Mouse (Mus musculus) neural tube, embryonic 10.5 days (tissue): ENCODE measurements around the gene Ipmk.
A peak's percentile ranks its signal among the peaks of the same experiment; 100 is the strongest.

Experiments used
- DNase-seq: peaks from one replicate; pipeline ENCODE4 v3.0.0-alpha.2; 2017; ENCODE audit warnings: low spot score; ENCODE audit errors: extremely low spot score

The Ipmk gene

DNA sequence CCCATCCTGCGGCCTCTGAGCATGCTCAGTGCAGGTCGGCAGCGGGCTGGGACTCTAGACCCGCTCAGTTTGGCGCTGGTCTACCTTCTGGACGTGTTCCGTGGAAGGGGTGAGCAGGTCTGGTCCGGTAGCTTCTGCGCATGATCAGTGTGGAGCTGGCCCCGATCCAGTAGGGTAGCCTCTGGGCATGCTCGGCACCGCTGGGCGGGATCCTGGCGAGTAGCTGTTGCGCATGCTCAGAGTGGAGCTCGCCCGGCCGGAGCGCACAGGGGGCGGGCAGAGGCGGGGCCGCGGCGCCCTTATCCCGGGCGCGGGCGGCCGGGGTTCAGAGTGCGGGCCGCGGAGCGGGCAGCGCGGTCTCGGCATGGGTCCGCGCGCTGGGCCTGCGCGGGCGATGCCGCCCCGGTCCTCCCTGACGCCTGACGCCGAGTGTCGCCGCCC is at the start of gene Ipmk:
TSS of gene Ipmk (plus strand) at position 255 of the 441 bp plus-strand sequence.
- DNase-seq: peak; percentile 98

DNA sequence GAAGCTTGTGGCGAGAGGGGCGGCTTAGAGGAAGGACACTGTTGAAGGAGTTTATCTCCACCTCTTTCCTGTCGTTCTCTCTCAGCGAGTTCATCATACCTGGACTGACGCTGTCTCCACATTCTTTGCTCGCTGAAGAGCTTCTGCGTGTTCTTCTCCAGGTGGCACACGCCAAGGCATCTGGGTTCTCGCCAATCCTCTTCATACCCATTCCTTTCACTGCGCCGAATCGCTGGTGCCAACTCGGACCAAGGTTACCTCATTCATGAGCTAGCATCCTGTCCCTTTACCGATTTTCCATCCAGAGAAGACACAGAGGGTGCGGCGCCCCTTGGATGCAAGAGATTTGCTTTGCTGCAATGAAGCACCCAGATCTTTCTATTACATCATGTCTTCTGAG is 47.4 kb upstream of the Ipmk start:
- DNase-seq: no peak

DNA sequence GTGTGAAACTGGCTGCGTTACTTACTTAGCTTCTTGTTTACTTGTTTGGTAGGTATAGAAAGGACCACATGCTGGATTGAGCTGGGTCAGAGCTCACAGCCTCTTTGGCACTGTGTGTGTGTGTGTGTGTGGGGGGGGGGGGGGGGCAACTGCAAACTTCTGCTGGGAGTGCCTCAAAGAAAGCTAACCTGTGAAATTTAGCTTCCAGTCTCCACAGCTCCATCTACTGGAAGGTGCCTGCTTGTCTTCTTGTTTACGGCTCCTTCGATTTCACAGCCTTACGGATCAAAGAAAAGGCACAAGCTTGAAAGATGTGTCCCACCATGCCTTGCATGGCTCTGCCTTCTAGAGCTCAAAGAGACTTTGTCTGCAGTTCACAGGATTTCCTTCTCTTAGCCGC is 45.1 kb upstream of the Ipmk start:
- DNase-seq: no peak

DNA sequence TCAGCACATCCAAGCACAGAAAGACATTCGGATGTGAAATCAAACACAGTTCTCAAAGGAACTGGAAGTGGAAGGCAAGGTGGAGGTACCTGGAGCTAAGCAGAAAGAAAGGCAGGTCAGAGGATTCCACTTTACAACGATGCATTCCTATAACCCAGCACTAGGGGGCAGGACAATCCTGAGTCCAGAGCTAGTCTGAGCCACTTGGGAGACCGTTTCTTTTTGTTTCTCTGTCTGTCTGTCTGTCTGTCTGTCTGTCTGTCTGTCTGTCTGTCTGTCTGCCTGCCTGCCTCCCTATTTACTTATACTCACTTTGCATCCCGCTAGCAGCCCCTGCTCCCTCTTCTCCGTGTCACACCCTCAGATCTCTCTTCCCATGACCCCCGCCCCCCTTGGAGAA is 41.4 kb upstream of the Ipmk start:
- peak; percentile 30 for DNase-seq

DNA sequence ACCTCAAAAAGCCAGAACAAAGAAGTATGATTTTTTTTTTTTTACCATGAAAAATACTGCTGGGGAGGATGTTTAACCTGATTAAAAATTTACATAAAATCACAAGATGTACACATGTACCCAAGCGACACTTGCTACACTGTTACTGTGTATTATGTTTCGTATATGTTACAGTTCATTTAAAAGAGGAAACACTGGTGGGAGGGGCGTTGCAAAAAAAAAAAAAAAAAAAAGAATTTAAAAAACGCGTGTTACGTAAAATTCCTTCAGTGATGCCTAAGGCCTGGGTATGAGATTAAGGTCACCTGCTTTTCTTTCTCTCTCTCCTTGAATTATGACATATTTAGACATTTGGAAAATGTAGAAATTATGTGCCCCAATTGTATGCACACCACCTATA is 40.8 kb upstream of the Ipmk start:
- no peak for DNase-seq

DNA sequence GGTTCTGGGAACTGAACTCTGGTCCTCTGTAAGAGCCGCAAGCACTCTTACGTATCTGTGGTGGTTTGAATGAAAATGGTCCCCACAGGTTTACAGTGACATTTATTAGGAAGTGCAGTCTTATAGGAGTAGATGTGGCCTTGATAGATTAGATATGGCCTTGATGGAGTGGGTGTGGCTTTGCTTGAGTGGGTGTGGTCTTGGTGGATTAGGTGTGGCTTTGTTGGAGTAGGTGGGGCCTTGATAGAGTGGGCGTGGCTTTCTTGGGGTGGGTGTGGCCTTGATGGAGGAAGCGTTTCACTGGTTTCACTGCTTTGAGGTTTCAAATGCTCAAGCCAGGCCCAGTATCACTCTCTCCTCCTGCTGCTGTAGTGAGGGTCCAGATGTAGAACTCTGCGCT is 39.4 kb upstream of the Ipmk start:
- DNase-seq: no peak

- DNase-seq: no peak
Measured at GRCm38 (mm10) chr10:71310288-71310687, 37.3 kb upstream of the Ipmk start.

DNA sequence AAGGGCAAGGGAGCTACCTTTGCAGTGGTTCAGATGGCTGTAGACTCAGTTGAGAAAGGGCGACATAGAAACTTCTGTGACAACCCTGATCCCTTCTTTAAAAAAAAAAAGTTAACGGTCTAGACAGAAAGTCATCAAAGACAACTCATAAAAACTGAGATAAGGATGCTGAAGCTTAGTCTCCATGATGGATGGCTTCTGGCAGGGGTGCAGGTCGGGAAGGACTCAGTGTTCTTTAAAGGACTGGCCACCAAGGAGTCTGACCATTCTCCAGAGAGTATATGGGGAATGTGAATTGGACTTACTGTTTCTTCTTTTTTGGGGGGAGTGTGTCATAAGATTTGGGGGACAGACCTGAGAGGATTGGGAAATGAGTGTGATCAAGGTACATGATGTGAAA is 33.0 kb upstream of the Ipmk start:
- DNase-seq: no peak

DNA sequence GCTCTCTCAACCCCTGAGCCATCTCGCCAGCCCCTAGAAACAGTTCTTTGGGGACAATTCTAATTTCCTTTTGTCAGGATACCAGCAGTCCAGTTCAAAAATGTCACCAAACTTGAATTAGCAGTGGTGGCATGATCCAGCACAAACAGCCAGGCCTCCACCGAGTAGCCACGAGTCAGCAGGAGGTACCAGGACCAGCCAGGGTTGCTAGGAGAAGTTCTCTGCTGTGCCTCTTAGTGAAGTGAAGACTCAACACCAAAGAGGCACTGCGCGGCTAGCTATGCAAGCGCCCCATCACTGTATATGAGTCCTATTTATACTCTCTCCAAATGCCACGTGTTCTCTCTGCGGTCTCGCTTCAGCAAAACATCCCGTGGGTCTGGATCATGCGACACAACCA is 31.5 kb upstream of the Ipmk start:
- DNase-seq: no peak

DNA sequence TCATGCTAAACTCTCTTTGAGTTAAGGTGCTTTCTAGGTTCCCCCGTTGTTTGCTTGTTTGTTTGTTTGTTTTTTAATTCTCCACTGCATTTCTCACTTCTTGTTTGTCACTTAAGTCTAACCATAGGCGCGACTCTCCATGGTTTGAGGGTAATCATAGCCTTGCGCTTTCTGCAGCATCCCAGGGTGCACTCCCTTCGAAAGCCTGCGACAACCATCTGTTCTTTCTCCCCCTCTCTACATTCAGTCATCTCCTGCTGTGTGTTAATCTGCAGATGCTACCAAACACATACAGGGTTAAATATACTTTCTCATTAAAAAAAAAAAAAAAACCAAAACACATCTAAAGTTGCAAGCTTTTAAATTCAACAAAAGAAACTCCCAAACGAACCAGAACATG is 31.1 kb upstream of the Ipmk start:
- DNase-seq: no peak

GRCm38 (mm10) chr10:71323669-71324068 is 23.9 kb upstream of the Ipmk start:
- DNase-seq: peak; percentile 11

DNA sequence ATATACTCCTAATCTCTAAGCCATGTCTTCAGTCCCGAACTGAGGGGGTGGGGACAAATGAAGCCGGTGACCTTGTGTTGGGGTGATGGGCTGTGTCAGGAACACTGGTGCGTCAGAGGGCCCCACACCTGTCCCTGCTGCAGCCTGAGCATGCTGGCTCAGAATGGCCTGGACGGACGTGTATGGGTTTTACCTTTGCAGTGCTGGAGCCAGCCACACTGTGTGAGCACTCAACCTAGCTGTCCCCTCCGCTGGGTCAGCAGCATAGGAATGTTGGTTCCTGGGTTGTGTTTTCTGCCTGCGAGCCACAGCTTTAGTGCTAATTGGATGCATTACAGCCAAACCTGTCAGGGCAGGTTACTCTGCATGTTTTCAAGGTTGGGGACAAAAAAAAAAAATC is 21.4 kb upstream of the Ipmk start:
- peak; percentile 11 for DNase-seq

DNA sequence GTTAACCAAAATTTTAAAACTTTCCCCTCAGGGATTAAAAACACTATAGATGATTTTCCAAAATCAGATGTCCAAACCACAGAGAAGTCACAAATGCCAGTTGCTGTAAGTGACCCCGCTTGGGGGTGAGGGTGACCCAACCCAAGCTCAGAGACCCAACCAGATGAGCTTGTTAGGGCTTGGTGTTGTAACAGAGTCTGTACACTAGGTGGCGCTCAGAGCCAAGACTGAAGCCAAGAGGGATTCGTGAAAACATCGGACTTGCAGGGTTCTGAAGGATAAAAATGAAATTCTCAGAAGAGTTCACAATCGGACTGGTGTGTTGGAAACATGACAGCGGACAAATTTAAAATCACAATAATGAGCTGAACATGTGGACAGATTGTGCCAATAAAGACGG is 20.8 kb upstream of the Ipmk start:
- DNase-seq: peak; percentile 73

DNA sequence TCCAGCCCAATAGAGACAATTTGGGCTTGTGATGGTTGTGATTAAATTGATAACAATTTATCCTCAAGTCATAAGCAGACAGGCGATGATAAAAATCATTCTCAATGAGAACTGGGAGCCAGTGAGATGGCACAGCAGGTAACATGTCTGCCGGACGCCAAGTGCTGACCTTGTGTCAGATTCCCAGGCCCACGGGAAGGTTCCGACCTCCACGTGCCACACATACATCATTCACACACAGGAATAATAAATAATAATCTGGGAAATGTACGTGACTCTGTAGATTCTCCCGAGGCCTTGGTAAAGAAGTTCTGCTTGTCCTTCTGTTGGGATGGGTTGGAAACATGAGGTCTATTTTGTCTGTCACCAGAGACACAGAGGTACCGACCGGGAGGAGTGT is 20.2 kb upstream of the Ipmk start:
- DNase-seq: no peak

DNA sequence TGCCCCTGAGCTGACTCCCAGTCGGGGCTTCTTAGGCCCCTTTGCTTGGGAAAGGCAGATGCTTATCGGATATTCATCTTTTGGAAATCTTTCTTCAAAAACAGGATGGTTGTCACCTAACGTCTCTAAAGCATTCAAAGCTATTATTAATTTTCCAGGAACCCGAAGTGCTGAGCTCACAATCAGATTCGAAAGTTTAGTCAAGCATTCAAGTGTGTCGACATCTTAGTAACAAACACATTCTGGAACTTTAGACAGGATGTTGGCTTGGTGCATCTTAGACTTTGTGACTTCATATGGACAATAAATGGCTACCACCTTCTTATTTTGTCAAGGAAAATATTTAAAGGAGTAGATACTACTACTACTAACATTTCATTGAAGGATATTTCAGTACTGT is 19.2 kb upstream of the Ipmk start:
- no peak for DNase-seq

- DNase-seq: no peak
Measured at GRCm38 (mm10) chr10:71328870-71329269, 18.7 kb upstream of the Ipmk start.

DNA sequence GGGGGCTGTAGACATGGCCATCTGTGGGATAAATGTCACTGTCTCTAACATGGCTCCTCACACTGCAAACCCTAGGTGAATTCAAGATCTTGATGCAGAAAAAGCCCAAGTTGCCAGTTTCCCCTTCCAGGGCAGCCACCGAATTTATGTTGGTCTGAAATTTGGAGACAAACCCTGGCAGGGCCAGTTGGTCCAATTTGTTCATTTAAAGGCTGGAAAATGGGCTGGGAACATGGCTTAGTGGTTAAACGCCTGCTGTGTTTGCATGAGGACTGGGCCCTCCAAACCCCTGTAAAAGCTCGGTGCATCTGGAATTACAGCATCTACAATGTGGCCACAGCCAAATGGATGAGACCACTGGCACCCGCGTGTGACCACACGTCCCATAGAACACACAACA is 18.3 kb upstream of the Ipmk start:
- no peak for DNase-seq

DNA sequence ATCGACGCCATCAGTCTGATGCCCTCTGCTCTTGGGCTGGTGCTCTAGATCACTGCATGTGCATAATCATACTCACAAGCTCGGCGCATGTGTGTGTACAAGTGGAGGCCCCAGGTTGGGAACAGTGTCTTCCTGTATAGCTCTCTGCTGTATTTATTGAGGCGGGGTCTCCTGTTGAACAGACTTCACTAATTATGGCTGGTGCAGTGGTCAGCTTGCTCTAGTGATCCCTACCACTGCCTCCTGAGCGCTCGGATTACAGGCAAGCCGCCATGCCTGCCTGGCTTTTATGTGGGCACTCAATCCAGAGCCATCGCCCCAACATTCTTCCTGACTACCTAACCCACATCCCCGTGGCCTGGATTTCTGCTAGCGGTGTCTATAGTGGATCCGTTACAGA is 17.5 kb upstream of the Ipmk start:
- no peak for DNase-seq

GRCm38 (mm10) chr10:71331908-71332307 is 15.7 kb upstream of the Ipmk start:
- no peak for DNase-seq

GRCm38 (mm10) chr10:71332376-71332775 is 15.2 kb upstream of the Ipmk start:
- no peak for DNase-seq

DNA sequence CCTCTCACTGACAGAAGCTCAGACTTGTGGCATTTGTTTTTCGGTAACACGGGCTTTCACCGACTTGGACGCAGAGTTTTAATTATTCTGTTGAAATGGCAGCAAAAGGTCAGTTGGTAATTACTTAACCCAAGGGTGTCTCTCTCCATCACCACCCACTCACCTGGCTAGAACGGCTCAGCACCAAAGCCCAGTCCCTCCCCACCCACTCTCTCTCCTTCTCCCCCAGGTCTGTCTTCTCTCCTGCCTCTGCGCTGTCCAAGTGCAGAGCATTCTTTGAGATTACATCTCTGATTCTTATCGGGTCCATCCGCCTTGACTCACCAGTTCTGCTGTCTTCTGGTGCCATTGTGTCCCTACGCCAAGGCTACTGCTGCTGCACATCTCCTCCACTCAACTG is 14.7 kb upstream of the Ipmk start:
- DNase-seq: no peak

DNA sequence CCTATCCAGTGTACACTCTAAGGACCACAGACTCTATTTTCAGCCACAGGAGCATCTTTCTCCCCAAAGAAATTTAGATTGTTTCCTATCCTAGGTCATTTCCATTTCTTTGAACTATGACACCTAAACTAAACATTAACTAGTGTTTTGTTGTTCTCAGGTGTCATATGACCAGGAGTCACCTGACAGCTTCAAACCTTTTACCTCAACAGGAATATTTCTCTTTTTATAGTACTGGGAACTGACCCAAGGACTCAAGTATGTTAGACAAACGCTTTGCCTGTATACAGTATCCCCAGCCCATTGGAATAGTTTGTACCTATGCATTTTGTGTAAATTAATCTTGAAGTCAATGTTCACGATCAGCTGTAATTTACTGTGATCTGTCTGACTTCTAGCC is 9.8 kb upstream of the Ipmk start:
- DNase-seq: no peak

DNA sequence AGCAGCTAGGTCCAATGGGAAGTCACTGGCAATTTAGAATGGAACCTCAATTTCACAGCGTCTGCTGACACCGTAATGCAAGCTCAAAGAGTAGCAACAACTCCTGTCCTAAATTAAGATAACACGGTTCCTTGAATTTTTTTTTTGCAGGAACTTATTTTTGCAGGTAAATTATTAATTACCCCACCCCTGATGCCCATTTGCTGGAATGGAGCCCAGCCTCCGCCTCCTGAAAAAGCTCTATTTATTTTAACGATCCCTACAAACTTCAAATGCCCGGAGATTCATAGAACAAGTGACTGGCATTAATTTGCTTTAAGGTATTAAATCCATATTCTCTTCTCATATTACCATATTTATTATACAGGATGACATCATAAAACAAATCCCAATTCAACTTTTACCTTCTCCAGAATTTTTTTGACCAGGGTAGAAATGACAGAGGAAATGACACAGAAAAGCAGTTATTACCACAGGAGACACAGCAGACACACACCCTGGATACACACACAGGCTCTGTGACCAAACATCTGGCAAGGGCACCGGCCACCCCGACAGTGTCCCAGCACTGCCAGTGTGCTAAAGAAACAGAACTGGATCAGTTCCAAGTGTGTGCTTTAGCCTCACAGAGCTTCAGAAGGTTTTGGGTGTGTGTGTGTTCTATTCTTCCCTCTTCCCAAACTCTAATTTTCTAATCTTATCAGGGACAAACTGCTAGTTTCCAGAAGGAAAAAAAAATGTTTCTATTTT is 9.2 kb upstream of the Ipmk start:
- no peak for DNase-seq

- DNase-seq: no peak
Measured at GRCm38 (mm10) chr10:71339463-71339862, 8.1 kb upstream of the Ipmk start.
